Mouse (Mus musculus) MEL (cell line): ENCODE data around the gene Cela2a. TPM values are rescaled to one million over a fixed set of nuclear protein-coding genes. Genes with fewer than 3 reads are reported as not detected.
A peak's percentile ranks its signal among the peaks of the same experiment; 100 is the strongest.

Experiments used
- DNase-seq: peaks from one replicate; pipeline ENCODE4 v3.0.0; 2011; ENCODE audit warnings: low read depth, low spot score
- H3K27ac ChIP-seq: 2 replicates; pipeline ENCODE4 v1.5.1; 2012; ENCODE audit warnings: low read depth, mild to moderate bottlenecking, control low read depth, low read length, moderate library complexity; ENCODE audit not compliant: control insufficient read depth
- H3K27me3 ChIP-seq, 2 experiments: fragments of 150-350 bp in 1 of 2; sonication (generic) in 1 of 2; 2 replicates each; pipeline ENCODE4 v1.6.1; 2012; ENCODE audit warnings: low read length in 2 of 2, mild to moderate bottlenecking in 2 of 2, improper control_type of control experiment in 1 of 2, moderate library complexity in 1 of 2; ENCODE audit not compliant: insufficient read depth in 2 of 2, control insufficient read depth in 1 of 2
- H3K36me3 ChIP-seq, 2 experiments: 2 replicates each; pipeline ENCODE4 v1.6.1; 2012 to 2014; ENCODE audit warnings: low read length in 2 of 2, improper control_type of control experiment in 1 of 2, inconsistent platforms in 1 of 2, mild to moderate bottlenecking in 1 of 2; ENCODE audit not compliant: insufficient read depth in 2 of 2, control insufficient read depth in 1 of 2
- H3K4me1 ChIP-seq, 2 experiments: fragments of 150-350 bp in 1 of 2; sonication (generic) in 1 of 2; 2 replicates each; pipeline ENCODE4 v1.6.1; 2012; ENCODE audit warnings: low read length in 2 of 2, improper control_type of control experiment in 1 of 2, mild to moderate bottlenecking in 1 of 2; ENCODE audit not compliant: insufficient read depth in 2 of 2, control insufficient read depth in 1 of 2
- H3K4me3 ChIP-seq, 2 experiments: fragments of 150-350 bp in 1 of 2; sonication (generic) in 1 of 2; 2 replicates each; pipeline ENCODE4 v1.5.1; 2012; ENCODE audit warnings: low read depth in 2 of 2, low read length in 2 of 2, mild to moderate bottlenecking in 2 of 2, moderate library complexity in 2 of 2, control low read depth in 1 of 2, improper control_type of control experiment in 1 of 2; ENCODE audit not compliant: control insufficient read depth in 1 of 2, insufficient read depth in 1 of 2
- H3K79me2 ChIP-seq: 2 replicates; pipeline ENCODE4 v1.6.1; 2012; ENCODE audit warnings: mild to moderate bottlenecking, low read length, moderate library complexity; ENCODE audit not compliant: control insufficient read depth, poor library complexity, insufficient read depth
- H3K9ac ChIP-seq: 2 replicates; pipeline ENCODE4 v1.6.1; 2012; ENCODE audit warnings: low read depth, mild to moderate bottlenecking, control low read depth, low read length, moderate library complexity; ENCODE audit not compliant: control insufficient read depth, poor library complexity, severe bottlenecking
- H3K9me3 ChIP-seq: fragments of 150-350 bp; sonication (generic); replicated peaks from 2 replicates; pipeline ENCODE4 v1.6.1; 2012; ENCODE audit warnings: mild to moderate bottlenecking, low read length, improper control_type of control experiment, moderate library complexity; ENCODE audit not compliant: insufficient read depth
- CHD1 ChIP-seq: IDR thresholded peaks from 2 replicates; pipeline ENCODE4 v1.6.1; 2012; ENCODE audit warnings: low read depth, mild to moderate bottlenecking, inconsistent platforms, low read length, improper control_type of control experiment
- CTCF ChIP-seq, 3 experiments: IDR thresholded peaks in 2 of 3; conservative IDR thresholded peaks in 1 of 3; 2 replicates each; pipeline ENCODE4 v1.5.1; 2011 to 2012; ENCODE audit warnings: low read length in 3 of 3, low read depth in 2 of 3, mild to moderate bottlenecking in 2 of 3, improper control_type of control experiment in 1 of 3, inconsistent platforms in 1 of 3, mixed read lengths in 1 of 3, moderate library complexity in 1 of 3; ENCODE audit not compliant: control insufficient read depth in 1 of 3, insufficient read depth in 1 of 3, poor library complexity in 1 of 3, severe bottlenecking in 1 of 3
- ELF1 ChIP-seq: IDR thresholded peaks from 2 replicates; pipeline ENCODE4 v1.6.1; 2014; ENCODE audit warnings: low read depth, mild to moderate bottlenecking, inconsistent platforms, low read length, improper control_type of control experiment, moderate library complexity
- EP300 ChIP-seq, 2 experiments: IDR thresholded peaks; 2 replicates each; pipeline ENCODE4 v1.6.1; 2011; ENCODE audit warnings: improper control_type of control experiment in 2 of 2, low read length in 2 of 2, low read depth in 1 of 2, mild to moderate bottlenecking in 1 of 2
- GABPA ChIP-seq: IDR thresholded peaks from 2 replicates; pipeline ENCODE4 v1.6.1; 2012; ENCODE audit warnings: low read depth, mild to moderate bottlenecking, inconsistent platforms, low read length, improper control_type of control experiment, moderate library complexity
- HCFC1 ChIP-seq: IDR thresholded peaks from 2 replicates; pipeline ENCODE4 v1.6.1; 2012; ENCODE audit warnings: low read depth, mild to moderate bottlenecking, inconsistent platforms, low read length, improper control_type of control experiment, moderate library complexity
- JUND ChIP-seq: IDR thresholded peaks from 2 replicates; pipeline ENCODE4 v1.6.1; 2011; ENCODE audit warnings: low read depth, mild to moderate bottlenecking, improper control_type of control experiment, low read length
- KAT2A ChIP-seq: conservative IDR thresholded peaks from 2 replicates; pipeline ENCODE4 v1.6.1; 2012; ENCODE audit warnings: low read depth, low read length, improper control_type of control experiment, inconsistent platforms
- MAFK ChIP-seq: IDR thresholded peaks from 2 replicates; pipeline ENCODE4 v1.6.1; 2011; ENCODE audit warnings: low read depth, mild to moderate bottlenecking, low read length, improper control_type of control experiment, borderline replicate concordance
- MAZ ChIP-seq: IDR thresholded peaks from 2 replicates; pipeline ENCODE4 v1.6.1; 2012; ENCODE audit warnings: low read depth, mild to moderate bottlenecking, inconsistent platforms, low read length, improper control_type of control experiment
- MXI1 ChIP-seq: IDR thresholded peaks from 2 replicates; pipeline ENCODE4 v1.6.1; 2011; ENCODE audit warnings: mild to moderate bottlenecking, low read depth, low read length, improper control_type of control experiment
- MYB ChIP-seq: IDR thresholded peaks from 2 replicates; pipeline ENCODE4 v1.6.1; 2011; ENCODE audit warnings: mild to moderate bottlenecking, low read depth, low read length, improper control_type of control experiment
- MYC ChIP-seq: IDR thresholded peaks from 2 replicates; pipeline ENCODE4 v1.6.1; 2011; ENCODE audit warnings: low read depth, mild to moderate bottlenecking, low read length, improper control_type of control experiment, moderate library complexity
- NELFE ChIP-seq: IDR thresholded peaks from 2 replicates; pipeline ENCODE4 v1.6.1; 2011; ENCODE audit warnings: low read depth, low read length, improper control_type of control experiment
- NRF1 ChIP-seq: IDR thresholded peaks from 2 replicates; pipeline ENCODE4 v1.6.1; 2014; ENCODE audit warnings: low read depth, mild to moderate bottlenecking, inconsistent platforms, low read length, improper control_type of control experiment, moderate library complexity; ENCODE audit not compliant: poor library complexity, insufficient read depth, severe bottlenecking
- POLR2A ChIP-seq, 2 experiments: IDR thresholded peaks; 2 replicates each; pipeline ENCODE4 v1.6.1; 2011 to 2012; ENCODE audit warnings: low read length in 2 of 2, mild to moderate bottlenecking in 2 of 2, control low read depth in 1 of 2, improper control_type of control experiment in 1 of 2, low read depth in 1 of 2, moderate library complexity in 1 of 2; ENCODE audit not compliant: control insufficient read depth in 1 of 2, insufficient read depth in 1 of 2, poor library complexity in 1 of 2
- POLR2AphosphoS2 ChIP-seq: IDR thresholded peaks from 2 replicates; pipeline ENCODE4 v1.6.1; 2011; ENCODE audit warnings: low read length, improper control_type of control experiment
- POLR2AphosphoS5 ChIP-seq: IDR thresholded peaks from 2 replicates; pipeline ENCODE4 v1.6.1; 2012; ENCODE audit warnings: low read depth, borderline replicate concordance, mild to moderate bottlenecking, inconsistent platforms, low read length, moderate library complexity, mixed read lengths
- RAD21 ChIP-seq: IDR thresholded peaks from 2 replicates; pipeline ENCODE4 v1.6.1; 2011; ENCODE audit warnings: mild to moderate bottlenecking, low read depth, low read length, improper control_type of control experiment
- RCOR1 ChIP-seq: IDR thresholded peaks from 2 replicates; pipeline ENCODE4 v1.6.1; 2012; ENCODE audit warnings: low read depth, mild to moderate bottlenecking, inconsistent platforms, low read length, improper control_type of control experiment
- SIN3A ChIP-seq: IDR thresholded peaks from 2 replicates; pipeline ENCODE4 v1.6.1; 2012; ENCODE audit warnings: low read length, improper control_type of control experiment, inconsistent platforms
- SMC3 ChIP-seq: IDR thresholded peaks from 2 replicates; pipeline ENCODE4 v1.6.1; 2011; ENCODE audit warnings: low read depth, low read length, improper control_type of control experiment
- TBP ChIP-seq: IDR thresholded peaks from 2 replicates; pipeline ENCODE4 v1.8.0; 2011; ENCODE audit warnings: low read depth, low read length, improper control_type of control experiment
- TCF12 ChIP-seq: IDR thresholded peaks from 2 replicates; pipeline ENCODE4 v1.6.1; 2014; ENCODE audit warnings: low read depth, mild to moderate bottlenecking, inconsistent platforms, low read length, improper control_type of control experiment, moderate library complexity
- USF2 ChIP-seq, 2 experiments: IDR thresholded peaks; 2 replicates each; pipeline ENCODE4 v1.6.1; 2011 to 2012; ENCODE audit warnings: improper control_type of control experiment in 2 of 2, low read length in 2 of 2, borderline replicate concordance in 1 of 2, inconsistent platforms in 1 of 2, low read depth in 1 of 2, mild to moderate bottlenecking in 1 of 2; ENCODE audit not compliant: insufficient read depth in 1 of 2
- ZC3H11A ChIP-seq: IDR thresholded peaks from 2 replicates; pipeline ENCODE4 v1.6.1; 2012; ENCODE audit warnings: low read depth, mild to moderate bottlenecking, inconsistent platforms, low read length, improper control_type of control experiment
- ZKSCAN1 ChIP-seq: IDR thresholded peaks from 2 replicates; pipeline ENCODE4 v1.6.1; 2012; ENCODE audit warnings: low read depth, mild to moderate bottlenecking, inconsistent platforms, low read length, improper control_type of control experiment, moderate library complexity
- ZMIZ1 ChIP-seq: IDR thresholded peaks from 2 replicates; pipeline ENCODE4 v1.6.1; 2012; ENCODE audit warnings: low read depth, mild to moderate bottlenecking, inconsistent platforms, low read length, improper control_type of control experiment, moderate library complexity
- ZNF384 ChIP-seq: IDR thresholded peaks from 2 replicates; pipeline ENCODE4 v1.6.1; 2012; ENCODE audit warnings: low read depth, mild to moderate bottlenecking, inconsistent platforms, low read length, improper control_type of control experiment
- polyA plus RNA-seq, 2 experiments: library from polyadenylated mRNA; stranded (reverse) in 1 of 2; unstranded in 1 of 2; fragments of >175 nt in 1 of 2; fragments of >200 nt in 1 of 2; gene quantifications; 2 replicates each; pipeline versions ENCODE4 v1.2.1 to v1.2.4; 2012; ENCODE audit warnings: low replicate concordance in 2 of 2, low read depth in 1 of 2; ENCODE audit not compliant: insufficient read length in 2 of 2, insufficient read depth in 1 of 2, missing spikeins in 1 of 2
- total RNA-seq: library from RNA; depleted of rRNA; stranded (reverse); fragments of 300-350 nt; gene quantifications from 2 replicates; pipeline ENCODE4 v1.2.3, GENCODE M21; 2012

The Cela2a gene
- total and polyA plus RNA-seq, 3 experiments = not detected

GRCm38 (mm10) chr4:141805886-141806285 lies 20.1 kb downstream of the Cela2a start:
- Histone ChIP-seq H3K9ac (no peak overlapping the region), H3K27me3 (no peaks in the 10 kb centered on the region), H3K4me1 (no peaks in the 10 kb centered on the region), H3K27ac (no peak overlapping the region), H3K79me2 (no peaks in the 10 kb centered on the region), H3K36me3 (no peaks in the 10 kb centered on the region), H3K9me3 (no peaks in the 10 kb centered on the region), H3K4me3 (no peak overlapping the region)
- TF ChIP-seq KAT2A = no peak
- DNase-seq = no peak

- H3K9me3 ChIP-seq = no peaks in the 10 kb centered on the region
- no peak overlapping the region for H3K27ac ChIP-seq
- no peaks in the 10 kb centered on the region for H3K27me3 ChIP-seq
- DNase-seq = peak; percentile 56
- no peaks in the 10 kb centered on the region for H3K4me1 ChIP-seq
- no peaks in the 10 kb centered on the region for H3K79me2 ChIP-seq
- TF ChIP-seq POLR2A (IDR thresholded peaks at IDR 0.05; ENCODE audit: control insufficient read depth in 1 of 2, insufficient read depth in 1 of 2, low read depth in 1 of 2, low read length in 2 of 2, poor library complexity in 1 of 2) (no peak), CHD1 (no peak), POLR2AphosphoS5 (no peak), SIN3A (no peak), MYC (no peak), POLR2AphosphoS2 (no peak), ZC3H11A (no peak), EP300 (IDR thresholded peaks at IDR 0.05; ENCODE audit: low read depth in 1 of 2, low read length in 2 of 2) (no peak), RAD21 (peak; percentile 24), MXI1 (no peak), ZKSCAN1 (no peak), KAT2A (no peak), ELF1 (no peak), ZNF384 (peak; percentile 71), RCOR1 (no peak), TBP (no peak), NELFE (no peak), TCF12 (no peak), ZMIZ1 (no peak), MYB (no peak), NRF1 (no peak), JUND (no peak), USF2 (IDR thresholded peaks at IDR 0.05; ENCODE audit: borderline replicate concordance in 1 of 2, insufficient read depth in 1 of 2, low read depth in 1 of 2, low read length in 2 of 2) (no peak), CTCF (IDR thresholded peaks at IDR 0.05 in 2 of 3, conservative IDR thresholded peaks at IDR 0.05 in 1 of 3; ENCODE audit: control insufficient read depth in 1 of 3, insufficient read depth in 1 of 3, low read depth in 2 of 3, low read length in 3 of 3, poor library complexity in 1 of 3, severe bottlenecking in 1 of 3) (peak; percentile 6 to 45 (median 44); a peak in 4 of 6 replicates), HCFC1 (no peak), MAFK (no peak), SMC3 (peak; percentile 45), MAZ (no peak), GABPA (no peak)
- H3K36me3 ChIP-seq = no peaks in the 10 kb centered on the region
- H3K4me3 ChIP-seq = no peak overlapping the region
- H3K9ac ChIP-seq = no peak overlapping the region
Observed at GRCm38 (mm10) chr4:141804105-141804504, 21.9 kb downstream of the Cela2a start.
